Mouse (Mus musculus) cerebellum, postnatal 25 days (tissue): Measurements from ENCODE around the gene Slc7a7.

Experiments used
- DNase-seq, 2 experiments: peaks; one replicate each; pipeline ENCODE4 v3.0.0; 2021; ENCODE audit warnings: mixed read lengths in 2 of 2

Slc7a7 gene

DNA sequence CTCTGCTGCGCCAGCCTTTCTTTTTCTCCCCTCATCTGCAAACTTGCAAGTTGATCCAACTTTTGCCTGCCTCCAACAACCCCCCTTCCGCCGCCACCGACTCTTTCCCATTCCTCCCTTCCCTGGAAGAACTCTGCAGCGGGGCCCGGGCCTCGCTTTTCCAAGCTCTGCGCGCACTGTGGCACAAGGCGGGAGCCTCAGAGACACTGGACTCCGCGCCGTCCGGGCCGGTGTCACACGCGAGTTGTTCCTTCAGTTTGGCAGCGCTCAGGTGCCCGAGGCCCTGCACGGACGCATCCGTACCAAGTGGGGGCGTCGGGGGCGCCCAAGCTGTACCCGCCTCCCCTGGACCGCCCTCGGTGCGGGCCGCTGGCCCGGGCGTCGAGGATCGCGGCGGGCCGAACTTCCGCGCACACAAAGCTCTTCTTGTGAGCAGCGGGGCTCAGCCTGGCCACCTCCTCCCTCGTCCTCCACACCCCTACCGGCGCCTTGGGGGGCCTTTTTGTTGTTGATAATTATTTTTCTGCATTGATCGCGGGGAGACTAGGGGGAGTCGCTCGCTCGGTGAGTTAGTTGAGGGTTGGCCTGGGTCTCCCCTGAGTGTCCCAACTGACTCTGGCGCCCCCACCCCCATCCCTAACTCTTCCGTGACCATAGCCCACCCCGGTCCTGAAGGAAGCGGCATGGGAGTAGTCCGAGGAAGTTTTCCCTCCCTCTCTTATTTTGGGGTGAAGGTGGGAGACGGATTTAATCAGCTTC lies 14.7 kb upstream of the Slc7a7 start:
- peak in 1 of 2 experiments; percentile 31 for DNase-seq

DNA sequence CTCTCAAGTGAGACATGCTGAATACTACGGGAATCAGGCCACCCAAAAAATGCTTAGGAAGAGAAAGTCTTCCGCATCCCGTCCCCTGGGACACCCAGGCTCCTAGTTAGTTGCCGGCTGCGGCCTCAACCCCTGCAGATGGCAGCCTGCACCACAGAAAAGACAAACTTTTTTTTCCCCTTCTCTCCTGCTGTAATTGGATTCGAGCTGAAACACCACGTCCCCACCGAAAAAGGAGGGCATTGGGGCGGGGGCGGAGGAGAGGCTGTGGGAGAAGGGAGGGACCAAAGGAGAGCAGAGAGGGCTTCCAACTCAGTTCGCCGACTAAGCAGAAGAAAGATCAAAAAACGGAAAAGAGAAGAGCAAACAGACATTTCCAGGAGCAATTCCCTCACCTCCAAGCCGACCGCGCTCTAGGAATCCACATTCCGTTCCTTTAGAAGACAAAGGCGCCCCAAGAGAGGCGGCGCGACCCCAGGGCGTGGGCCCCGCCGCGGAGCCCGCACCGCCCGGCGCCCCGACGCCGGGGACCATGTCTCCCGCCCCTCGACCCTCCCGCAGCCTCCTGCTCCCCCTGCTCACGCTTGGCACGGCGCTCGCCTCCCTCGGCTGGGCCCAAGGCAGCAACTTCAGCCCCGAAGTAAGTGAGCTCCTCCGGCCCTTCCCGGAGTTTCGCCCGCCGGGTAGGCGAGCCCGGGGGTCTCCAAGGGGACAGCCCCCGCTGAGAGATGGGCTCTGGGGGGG lies 13.9 kb upstream of the Slc7a7 start, which contains the start of gene Mmp14:
Gene Mmp14, plus strand, starts transcription at position 279 of the 744 bp plus-strand sequence.
- DNase-seq, result peak in 1 of 2 experiments; percentile 37

DNA sequence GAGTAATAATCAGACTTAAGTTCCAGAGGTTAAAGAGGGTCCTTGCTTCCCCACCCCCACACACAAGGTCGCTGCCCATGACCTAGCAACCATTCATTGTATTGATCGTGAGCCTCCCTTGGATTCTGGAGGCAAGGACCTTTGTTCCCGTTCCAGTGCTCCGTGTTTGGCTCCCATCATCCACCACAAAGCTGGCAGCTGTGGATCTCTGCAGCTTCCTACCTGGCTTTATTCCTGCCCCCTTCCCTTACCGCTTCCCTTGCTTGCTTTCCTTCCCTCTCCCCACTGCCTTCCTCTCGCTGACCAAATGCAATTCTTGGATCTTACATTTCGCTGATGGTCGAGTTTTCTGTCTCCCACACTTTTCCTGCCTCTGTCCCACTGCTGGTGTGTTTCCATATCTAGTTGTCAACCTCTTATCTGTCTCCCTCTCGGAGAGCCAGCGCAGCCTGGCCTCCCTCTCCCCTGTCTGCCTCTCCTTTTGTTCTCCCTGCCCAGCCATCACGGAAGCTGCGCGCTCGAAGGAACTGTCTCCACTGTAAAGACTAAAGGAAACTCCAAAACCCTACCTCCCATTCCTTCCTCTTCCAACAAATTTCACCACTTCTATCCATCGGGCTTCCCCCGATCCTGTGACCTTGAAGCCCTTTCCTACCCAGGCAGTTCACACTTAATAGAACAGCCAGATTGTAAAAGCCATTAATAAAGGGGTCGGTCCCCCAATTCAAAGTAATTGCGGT lies 13.0 kb upstream of the Slc7a7 start:
- DNase-seq, result no peak

DNA sequence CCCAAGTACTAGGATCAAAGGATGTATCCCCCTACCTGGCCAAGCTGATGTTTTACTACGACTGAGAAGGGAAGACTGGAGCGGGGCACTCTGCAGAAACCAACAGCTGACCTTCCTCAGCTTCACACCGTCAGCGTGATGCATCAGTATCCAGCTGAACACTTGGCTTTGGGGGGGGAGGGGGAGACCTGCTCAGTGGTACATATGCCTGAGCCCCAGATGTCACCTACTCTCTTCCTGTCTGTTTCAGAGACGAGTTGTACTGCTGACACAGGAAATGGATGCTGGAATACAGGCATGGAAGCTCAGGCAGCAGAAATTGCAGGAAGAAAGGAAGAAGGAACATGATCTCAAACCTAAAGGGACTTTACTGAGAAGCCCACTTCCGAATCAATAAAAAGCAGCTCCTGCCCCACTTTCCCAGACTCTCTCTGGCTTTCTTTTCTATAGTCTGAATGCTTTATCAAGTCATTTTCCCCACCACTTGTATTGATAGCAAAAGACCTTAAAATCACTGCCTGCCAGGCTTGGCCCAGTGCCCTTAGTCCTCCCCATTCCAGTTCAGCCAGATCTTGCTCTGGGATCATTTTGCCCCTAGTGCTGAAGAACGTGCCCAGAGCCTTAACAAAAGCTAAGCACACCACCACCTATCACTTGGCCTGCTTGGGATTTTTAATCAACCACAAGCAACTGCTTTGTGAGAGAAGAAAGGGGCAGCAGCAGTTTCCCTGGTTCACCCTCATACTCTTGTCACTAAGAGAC lies 11.9 kb upstream of the Slc7a7 start:
- DNase-seq, result no peak

DNA sequence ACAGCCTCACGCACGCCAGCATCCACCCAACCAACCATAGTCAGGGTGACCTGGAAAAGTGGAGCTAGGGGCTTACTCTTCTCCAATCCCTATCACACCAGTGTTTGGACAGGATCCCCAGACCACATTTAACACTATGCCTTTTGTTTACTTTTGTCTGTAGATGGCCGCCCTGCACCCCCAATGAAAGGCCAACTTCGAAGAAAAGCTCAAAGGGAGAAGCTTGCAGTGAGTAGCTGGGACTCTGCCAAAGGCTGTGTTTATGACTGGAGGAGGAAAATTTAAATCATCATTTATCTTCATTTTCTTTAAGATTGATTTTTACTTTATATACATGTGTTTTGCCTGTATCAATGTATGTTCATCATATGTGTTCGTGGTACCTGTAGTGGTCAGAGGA lies 10.8 kb upstream of the Slc7a7 start:
- no peak for DNase-seq

DNA sequence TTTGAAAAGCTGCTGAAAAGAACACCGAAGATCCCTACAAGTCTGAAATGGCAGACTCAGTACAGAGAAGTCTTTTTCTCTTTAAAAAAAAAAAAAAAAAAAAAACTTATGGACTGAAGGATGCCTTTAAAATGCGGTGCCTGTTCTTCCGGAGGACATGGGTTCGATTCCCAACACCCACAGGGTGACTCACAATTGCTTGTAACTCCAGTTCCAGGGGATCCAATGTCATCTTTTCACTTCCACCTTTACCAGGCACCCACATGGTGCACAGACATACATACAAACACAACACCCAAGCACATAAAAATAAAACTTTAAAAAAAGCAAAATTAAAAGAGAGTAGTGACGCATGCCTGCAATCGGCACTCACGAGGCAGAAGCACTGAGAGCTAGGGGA lies 10.1 kb upstream of the Slc7a7 start:
- no peak for DNase-seq

DNA sequence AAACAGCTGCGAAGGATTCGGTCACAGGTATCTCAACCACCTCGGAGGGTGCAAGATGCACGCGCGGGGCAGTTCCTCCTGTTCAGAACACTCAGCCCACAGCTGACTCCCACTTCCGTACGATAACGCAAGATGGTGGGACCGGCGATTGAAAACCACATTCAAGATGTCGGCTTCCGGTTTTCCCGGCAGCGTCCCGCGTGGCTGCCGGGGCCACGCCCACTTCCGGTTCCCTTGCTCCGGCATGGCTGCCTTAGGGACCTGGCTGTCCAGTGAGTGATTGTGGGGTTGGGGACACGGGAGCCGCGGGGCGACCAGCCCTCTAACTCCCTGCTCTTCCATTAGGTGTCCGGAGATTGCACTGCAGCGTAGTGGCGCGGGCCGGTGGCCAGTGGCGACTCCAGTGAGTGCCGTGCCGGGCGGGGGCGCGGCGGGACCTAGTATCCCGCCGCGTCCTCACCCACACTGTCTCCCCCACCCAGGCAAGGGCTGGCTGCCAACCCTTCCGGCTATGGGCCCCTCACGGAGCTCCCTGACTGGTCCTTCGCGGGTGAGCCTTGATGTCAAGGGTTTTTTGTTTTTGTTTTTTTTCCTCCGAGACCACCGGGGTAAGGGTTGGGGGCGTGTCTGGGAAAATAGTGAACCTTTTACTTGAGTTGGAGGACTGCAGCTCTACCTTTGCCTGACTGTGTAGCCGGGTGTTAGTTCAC lies 9.3 kb upstream of the Slc7a7 start, which contains the start of gene Mrpl52:
Gene Mrpl52, plus strand, starts transcription at position 221 of the 710 bp plus-strand sequence.
- DNase-seq, result peak; percentile 92 to 95

DNA sequence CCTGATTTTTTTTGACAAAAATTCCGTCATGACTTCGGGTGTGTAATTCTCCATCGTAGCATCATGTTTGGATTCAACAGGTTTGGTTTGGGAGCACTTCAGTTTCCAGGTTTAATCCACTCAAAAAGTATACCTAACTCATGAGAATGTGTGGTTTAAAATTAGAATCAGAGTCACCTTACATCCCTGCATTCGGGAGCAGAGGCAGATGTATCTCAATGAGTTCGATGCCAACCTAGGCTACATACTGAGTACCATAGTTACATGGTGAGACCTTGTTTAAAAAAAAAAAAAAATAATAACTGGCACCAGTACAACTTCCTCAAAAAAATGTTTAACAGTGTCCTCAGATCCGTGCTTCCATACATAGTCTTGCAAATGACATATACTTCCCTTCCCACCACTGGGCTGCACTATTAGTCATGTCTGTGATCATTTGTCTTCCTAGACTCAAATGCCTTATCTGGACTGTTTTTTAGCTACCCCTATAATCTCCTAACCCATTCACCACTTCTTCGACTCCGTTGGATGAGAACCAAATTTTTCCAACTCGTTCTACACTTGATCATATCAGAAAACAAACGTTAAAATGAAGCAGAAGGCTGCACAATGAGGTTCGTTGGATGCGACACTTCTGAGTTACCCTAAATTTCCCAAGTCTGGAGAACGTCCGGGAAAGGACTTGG lies 8.6 kb upstream of the Slc7a7 start:
- DNase-seq, result no peak

DNA sequence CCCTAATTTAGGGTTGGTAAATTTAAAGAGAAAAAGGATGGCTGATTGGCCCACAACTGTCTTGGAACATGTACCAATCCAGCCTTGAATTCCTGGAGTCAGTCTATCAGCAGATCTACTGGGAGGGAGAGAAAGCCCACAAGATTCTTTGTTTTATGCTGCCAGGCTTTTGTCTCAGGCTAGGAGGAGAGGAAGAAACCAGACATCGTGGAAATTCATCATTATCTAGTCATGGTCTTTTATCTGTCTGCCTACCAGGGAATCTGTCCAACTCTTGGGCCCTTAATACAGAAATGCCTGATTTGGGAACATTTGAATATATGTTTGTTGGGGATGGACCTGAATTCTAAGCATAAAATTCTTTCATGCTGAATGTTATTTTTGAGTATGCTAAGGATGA lies 8.0 kb upstream of the Slc7a7 start:
- no peak for DNase-seq

DNA sequence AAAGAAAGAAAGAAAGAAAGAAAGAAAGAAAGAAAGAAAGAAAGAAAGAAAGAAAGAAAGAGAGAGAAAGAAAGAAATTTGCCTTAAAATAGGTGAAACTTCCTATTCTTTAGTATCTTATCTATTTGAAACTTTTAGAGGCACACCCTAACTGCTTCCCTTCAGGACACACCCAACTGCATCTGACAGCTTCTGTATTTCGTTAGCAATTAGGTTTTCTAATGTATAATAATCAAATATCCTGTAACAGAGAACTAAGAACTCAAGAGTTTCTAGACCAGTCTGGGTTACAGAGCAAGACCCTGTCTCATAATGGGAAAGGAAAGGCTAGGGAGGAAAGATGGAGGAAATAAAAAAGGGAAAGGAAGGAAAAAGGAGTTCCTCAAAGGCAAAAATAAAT lies 7.1 kb upstream of the Slc7a7 start:
- DNase-seq, result no peak

DNA sequence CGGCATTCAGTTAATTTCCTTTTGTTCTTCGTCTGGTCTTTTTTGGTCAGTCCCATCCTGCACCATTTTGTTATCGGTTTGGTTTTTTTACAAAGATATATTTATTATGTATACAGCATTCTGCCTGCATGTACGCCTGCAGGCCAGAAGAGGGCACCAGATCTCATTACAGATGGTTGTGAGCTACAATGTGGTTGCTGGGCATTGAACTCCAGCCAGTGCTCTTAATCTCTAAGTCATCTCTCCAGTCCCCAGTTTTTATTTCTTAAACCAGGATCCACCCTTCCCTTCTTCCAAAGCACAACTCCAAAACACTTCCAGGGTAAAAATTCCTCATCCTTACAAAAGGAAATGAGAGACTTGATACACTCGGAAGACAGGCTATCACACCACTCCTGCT lies 5.8 kb upstream of the Slc7a7 start:
- DNase-seq, result no peak

DNA sequence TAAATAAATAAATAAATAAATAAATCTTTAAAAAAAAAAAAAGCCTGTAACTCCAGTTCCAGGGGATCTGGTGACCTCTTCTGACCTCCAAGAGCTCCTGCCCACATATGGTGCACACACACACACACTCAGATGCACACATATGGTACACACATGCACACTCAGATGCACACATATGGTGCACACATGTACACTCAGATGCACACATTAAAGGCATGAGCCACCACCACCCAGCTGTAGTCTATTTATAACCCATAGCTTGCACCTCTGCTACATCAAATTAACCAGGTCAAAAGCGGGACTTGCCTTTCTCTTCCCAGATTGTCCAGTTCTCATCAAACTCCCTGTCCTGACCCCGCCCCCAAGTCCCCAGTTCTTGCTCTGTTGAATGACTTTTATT lies 3.4 kb upstream of the Slc7a7 start:
- no peak for DNase-seq

DNA sequence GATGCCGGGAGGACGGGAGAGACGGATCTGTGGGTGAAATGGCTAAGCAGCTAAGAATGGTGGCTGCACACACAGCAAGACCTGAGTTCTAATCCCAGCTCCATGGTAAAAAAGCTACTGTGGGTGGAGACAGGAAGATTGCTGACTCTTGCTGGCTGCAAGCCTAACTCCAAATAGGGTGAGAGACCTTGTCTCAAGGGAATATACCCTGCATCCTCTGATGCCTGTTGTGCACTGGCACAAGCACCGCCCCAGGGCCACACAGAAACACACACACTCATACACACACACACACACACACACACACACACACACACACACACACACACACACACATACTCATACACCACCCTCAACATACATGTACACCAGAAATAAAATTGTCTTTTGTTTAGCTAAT lies 750 bp downstream of the Slc7a7 start:
- no peak for DNase-seq

DNA sequence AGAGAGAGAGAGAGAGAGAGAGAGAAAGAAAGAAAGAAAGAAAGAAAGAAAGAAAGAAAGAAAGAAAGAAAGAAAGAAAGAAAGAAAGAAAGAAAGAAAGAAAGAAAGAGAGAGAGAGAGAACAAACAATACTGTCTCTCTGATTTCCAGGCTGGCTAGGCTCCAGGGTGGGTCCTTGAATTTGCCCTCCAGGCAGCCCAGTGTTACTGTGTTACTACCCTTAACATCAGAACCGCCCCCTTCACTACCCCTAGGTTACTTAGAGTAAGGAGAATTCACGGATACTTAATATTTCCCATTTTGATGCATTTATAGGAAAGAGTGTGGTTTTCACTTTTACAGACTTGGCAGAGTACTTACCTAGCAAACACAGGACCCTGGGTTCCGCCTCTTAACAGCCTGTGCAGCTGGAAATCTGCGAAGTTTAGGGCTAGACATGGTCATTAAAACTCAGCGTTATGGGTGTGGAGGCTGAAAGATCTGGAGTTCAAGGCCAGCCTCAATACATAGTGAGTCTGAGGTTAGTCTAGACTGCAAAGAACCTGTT lies 1.3 kb downstream of the Slc7a7 start:
- no peak for DNase-seq

DNA sequence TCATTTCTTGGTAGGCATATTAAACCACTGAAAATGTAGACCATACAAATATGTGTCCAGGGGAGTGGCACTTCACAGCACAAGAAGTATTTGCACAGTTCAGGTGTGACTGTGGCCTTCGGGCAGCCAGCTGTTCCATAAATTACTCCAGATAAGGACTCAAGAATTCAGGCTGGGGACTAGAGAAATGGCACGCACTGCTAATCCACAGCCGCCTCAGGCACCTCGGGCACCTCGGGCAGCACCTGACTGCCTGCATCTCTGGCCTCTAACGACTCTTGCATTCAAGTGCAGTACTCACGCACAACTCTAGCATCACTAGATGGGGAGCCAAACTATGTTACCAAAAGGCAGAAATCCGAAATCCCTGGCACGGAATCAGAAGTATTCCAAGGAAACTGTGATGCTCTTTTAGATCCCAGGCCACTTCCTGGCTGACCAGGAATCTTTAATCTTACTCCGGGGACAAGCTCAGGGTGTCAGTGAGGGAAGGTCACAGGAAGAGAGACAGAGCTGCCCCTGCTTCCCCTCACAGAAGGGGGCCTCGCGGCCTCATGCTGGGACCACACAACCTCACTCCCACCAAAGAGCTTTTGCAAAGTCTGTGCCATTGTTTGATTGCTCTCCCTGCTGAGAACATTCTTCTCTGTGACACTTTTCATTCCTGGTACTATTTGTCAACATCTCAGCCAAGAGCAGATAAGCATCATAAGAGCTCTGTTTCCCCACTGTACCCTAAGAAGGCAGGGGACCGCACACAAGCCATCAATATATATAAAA lies 2.1 kb downstream of the Slc7a7 start:
- DNase-seq, result no peak

DNA sequence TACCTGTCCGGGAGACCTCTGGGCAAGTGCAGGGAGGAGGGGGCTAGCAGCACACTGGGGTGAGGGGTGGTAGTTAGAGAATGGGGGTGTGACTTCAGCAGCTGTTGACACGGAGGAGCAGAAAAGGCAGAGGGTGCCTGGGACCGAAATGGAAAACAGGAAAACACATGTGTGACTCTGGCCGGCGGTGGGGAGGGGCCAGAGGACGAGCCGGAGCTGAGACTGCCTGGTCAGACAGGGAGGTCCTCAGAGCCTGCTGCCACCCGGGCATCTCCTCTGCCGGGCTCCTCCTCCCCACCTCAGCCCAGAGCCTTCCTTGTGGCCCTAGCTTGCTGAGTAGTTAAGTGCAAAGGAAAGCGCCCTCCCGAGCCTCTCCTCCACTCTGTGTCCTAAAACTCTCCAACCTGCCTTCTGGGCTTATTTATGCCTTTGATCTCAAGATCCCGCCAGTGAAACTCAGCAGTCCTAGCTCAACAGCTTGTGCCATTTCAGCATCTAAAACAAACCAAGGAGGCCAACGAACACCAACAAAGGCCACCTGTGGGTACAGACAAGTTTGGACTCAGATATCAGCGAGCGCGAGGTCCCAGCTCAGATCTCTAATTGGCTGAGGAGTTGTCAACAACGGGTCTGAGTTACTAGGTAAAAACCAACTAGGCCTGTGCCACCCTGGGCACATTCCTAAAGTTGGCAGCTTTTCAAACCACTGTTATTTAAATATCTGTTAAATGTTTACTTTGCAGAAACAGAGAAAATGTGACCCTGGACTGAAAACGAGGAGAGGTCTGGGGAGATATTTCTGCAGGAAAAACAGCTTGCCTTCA lies 3.5 kb downstream of the Slc7a7 start:
- DNase-seq, result no peak

DNA sequence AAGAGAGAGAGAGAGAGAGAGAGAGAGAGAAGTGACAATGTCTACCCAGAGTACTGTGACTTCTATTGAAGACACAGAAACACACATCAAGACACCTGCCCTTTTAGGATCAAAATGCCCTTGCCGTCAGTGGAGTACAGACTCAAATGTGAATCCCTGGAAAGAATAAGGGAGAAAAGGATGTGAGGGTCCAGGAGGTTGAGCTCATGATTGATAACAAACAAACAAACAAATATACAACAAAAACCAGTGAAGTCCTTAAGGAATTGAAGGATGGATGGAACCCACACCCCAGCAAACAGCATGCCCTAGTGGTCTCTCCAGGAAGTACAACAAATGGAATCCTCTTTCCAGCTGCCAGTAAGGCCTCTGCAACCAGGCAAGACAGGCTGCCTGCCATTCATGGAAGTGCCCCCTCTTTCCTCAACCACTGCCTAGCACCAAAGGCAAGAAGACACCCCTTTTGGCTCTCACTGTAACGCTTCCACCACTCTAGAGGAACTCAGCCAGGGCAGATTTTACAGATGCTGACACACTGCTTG lies 4.9 kb downstream of the Slc7a7 start:
- DNase-seq, result peak; percentile 37 to 63

DNA sequence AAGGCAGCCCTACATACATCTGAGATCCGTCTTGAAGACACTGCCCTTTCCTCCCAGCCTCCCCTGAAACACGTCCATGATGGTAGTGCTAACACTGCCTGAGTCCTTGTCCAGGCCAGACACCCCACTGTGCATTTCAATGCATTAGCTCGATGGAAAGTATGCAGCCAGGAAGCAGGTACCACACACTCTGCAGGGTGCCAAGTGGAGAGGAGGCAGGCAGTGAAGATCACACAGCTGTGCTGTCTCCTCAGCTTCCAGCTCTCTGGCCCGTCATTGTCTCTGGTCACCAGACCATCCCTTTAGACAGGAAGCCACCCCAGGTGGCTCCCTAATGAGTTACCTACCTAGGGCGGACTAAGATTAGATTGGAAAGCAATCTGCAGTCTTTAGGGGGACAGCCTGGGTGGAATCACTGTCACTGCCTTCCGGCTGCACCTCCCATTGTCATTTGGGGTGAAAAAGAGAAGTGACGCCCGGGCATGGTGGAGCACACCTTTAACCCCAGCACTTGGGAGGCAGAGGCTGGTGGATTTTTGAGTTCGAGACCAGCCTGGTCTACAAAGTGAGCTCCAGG lies 5.5 kb downstream of the Slc7a7 start:
- no peak for DNase-seq
